ENCODE assay signal across 8 mouse cellular contexts in the genomic region with DNA sequence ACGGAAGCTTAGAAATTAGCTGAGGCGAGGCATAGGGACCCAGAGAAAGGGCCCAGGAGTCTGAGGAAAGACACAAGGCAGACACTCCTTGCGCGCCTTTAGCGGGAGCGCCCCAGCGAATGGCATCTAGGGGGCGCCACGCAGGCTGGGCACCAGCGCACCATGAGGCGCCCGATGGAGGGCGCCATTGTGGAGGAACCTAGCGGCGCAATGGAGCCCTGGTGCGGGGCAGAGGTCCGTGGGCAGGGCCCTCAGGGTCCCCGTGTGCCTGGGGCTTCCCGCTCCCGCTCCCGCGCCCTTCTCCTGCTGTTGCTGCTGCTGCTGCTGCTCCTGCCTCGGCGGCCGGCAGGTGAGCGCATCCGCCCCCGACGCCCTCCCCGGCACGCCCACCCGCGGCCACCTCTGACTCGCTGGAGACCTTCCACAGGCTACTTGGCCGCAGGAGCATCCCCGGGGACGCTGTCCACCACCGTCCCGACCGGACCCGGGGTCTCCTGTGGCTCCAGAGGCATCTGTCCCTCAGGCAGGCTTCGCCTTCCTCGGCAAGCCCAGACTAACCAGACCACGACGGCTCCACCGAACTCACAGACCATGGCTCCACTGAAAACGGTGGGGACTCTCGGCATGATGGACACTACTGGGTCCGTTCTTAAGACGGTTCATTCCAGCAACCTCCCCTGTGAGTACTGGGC. TPM values are rescaled to one million over a fixed set of nuclear protein-coding genes. Genes with fewer than 3 reads are reported as not detected.
DNase-seq lines count a peak whose midpoint lies in the region; ATAC-seq and TF ChIP-seq lines count a peak whose summit lies in the region.

A gene (plus strand): TSS at position 187 of the 692 bp plus-strand sequence.

- WGBS in forebrain, postnatal 0 days = 9% methylated on average over 49 of the region's 50 CpGs
- 9% methylated on average over 42 of the region's 50 CpGs for WGBS in liver, embryonic 14.5 days (ENCODE audit: insufficient replicate concordance)
- 12% methylated on average over 43 of the region's 50 CpGs for WGBS in stomach, postnatal 0 days

- peak; percentile 48 for DNase-seq in CD4-positive, CD25-positive, alpha-beta regulatory T cell, adult 2 months (ENCODE audit: low read depth, low spot score)
- DNase-seq in ES-CJ7 (ENCODE audit: low read depth, low spot score) = peak; percentile 73
- DNase-seq in forebrain, postnatal 0 days = no peak
- DNase-seq in liver, embryonic 14.5 days (ENCODE audit: low read depth in 3 of 3, low spot score in 3 of 3) = no peak
- DNase-seq in stomach, postnatal 0 days (ENCODE audit: low spot score) = peak; percentile 40
- DNase-seq in c-Kit-positive CD71-positive TER-119-positive erythroid progenitor cells, embryonic 14.5 days (ENCODE audit: low spot score) = no peak
- DNase-seq in left cerebral cortex, postnatal 25 days (ENCODE audit: low spot score in 2 of 2) = no peak

- H3K36me3 ChIP-seq in forebrain, postnatal 0 days (ENCODE audit: insufficient read depth) = no peaks in the 10 kb centered on the region
- H3K36me3 ChIP-seq in liver, embryonic 14.5 days (replicated peaks; ENCODE audit: control insufficient read depth, insufficient read depth, low read depth) = no peaks in the 10 kb centered on the region
- no peaks in the 10 kb centered on the region for H3K36me3 ChIP-seq in stomach, postnatal 0 days (ENCODE audit: control insufficient read depth, insufficient read depth, low read length)

- ATAC-seq in CD4-positive, CD25-positive, alpha-beta regulatory T cell, adult 4 months = no peak
- no peak for ATAC-seq in forebrain, postnatal 0 days
- ATAC-seq in liver, embryonic 14.5 days (ENCODE audit: insufficient read depth) = peak; percentile 17; the same call in 1 of the 2 replicates
- ATAC-seq in stomach, postnatal 0 days (ENCODE audit: low FRiP score, low TSS enrichment) = peak; percentile 38; the same call in 1 of the 2 replicates

- intact Hi-C loops in left cerebral cortex, postnatal 25 days (cut with DNase I) = no loop called here

- H3K27me3 ChIP-seq in forebrain, postnatal 0 days (ENCODE audit: insufficient read depth, low read length) = peaks cover 13% of the 10 kb centered on the region; the same call in 1 of the 2 replicates
- H3K27me3 ChIP-seq in liver, embryonic 14.5 days (ENCODE audit: control insufficient read depth, insufficient read depth, low read length) = no peaks in the 10 kb centered on the region
- H3K27me3 ChIP-seq in stomach, postnatal 0 days (ENCODE audit: control insufficient read depth, insufficient read depth, low read length) = no peaks in the 10 kb centered on the region

- no peak within 1 kb of the TSS for H3K9ac ChIP-seq in forebrain, postnatal 0 days
- H3K9ac ChIP-seq in liver, embryonic 14.5 days (replicated peaks) = peak within 1 kb of the TSS; percentile 58
- no peak within 1 kb of the TSS for H3K9ac ChIP-seq in stomach, postnatal 0 days (ENCODE audit: low read length)

- TF ChIP-seq CTCF in forebrain, postnatal 0 days (IDR thresholded peaks at IDR 0.05; ENCODE audit: low read depth) = peak; percentile 62
- peak; percentile 87 for TF ChIP-seq CTCF in liver, embryonic 14.5 days (IDR thresholded peaks at IDR 0.05; ENCODE audit: low read depth)
- TF ChIP-seq CTCF in stomach, postnatal 0 days (IDR thresholded peaks at IDR 0.05; ENCODE audit: low read depth) = peak; percentile 68

- TF ChIP-seq EP300 in liver, embryonic 14.5 days (IDR thresholded peaks at IDR 0.05; ENCODE audit: low read depth) = no peak
- TF ChIP-seq EP300 in stomach, postnatal 0 days (optimal IDR thresholded peaks at IDR 0.05) = no peak

- no peaks in the 10 kb centered on the region for H3K4me1 ChIP-seq in forebrain, postnatal 0 days (ENCODE audit: insufficient read depth)
- H3K4me1 ChIP-seq in liver, embryonic 14.5 days (replicated peaks; ENCODE audit: control insufficient read depth in 2 of 2, insufficient read depth in 2 of 2, low read length in 1 of 2) = peaks cover 7 to 28% of the 10 kb centered on the region in 2 experiments
- H3K4me1 ChIP-seq in stomach, postnatal 0 days (replicated peaks; ENCODE audit: control insufficient read depth, insufficient read depth) = no peaks in the 10 kb centered on the region

- peak within 1 kb of the TSS; percentile 37 for H3K4me2 ChIP-seq in forebrain, postnatal 0 days (ENCODE audit: low read depth)
- peak within 1 kb of the TSS; percentile 80 for H3K4me2 ChIP-seq in liver, embryonic 14.5 days (ENCODE audit: low read depth)
- H3K4me2 ChIP-seq in stomach, postnatal 0 days (replicated peaks; ENCODE audit: low read depth) = peak within 1 kb of the TSS; percentile 42

- H3K27ac ChIP-seq in forebrain, postnatal 0 days (ENCODE audit: low read depth, low read length) = no peak within 1 kb of the TSS
- H3K27ac ChIP-seq in liver, embryonic 14.5 days = peak within 1 kb of the TSS; percentile 77
- no peak within 1 kb of the TSS for H3K27ac ChIP-seq in stomach, postnatal 0 days (replicated peaks)

- H3K4me3 ChIP-seq in forebrain, postnatal 0 days (ENCODE audit: low read depth, low read length) = peak within 1 kb of the TSS; percentile 17; the same call in 1 of the 2 replicates
- peak within 1 kb of the TSS; percentile 51 to 58 for H3K4me3 ChIP-seq in liver, embryonic 14.5 days (ENCODE audit: insufficient read depth in 1 of 2, low read depth in 2 of 2, low read length in 2 of 2)
- peak within 1 kb of the TSS; percentile 12; the same call in 1 of the 2 replicates for H3K4me3 ChIP-seq in stomach, postnatal 0 days (ENCODE audit: low read depth, low read length)

- no peaks in the 10 kb centered on the region for H3K9me3 ChIP-seq in forebrain, postnatal 0 days (ENCODE audit: low read length)
- no peaks in the 10 kb centered on the region for H3K9me3 ChIP-seq in liver, embryonic 14.5 days (ENCODE audit: control insufficient read depth, low read length)
- no peaks in the 10 kb centered on the region for H3K9me3 ChIP-seq in stomach, postnatal 0 days (ENCODE audit: control insufficient read depth, low read length)

RNA-seq across cellular contexts. Expression of the gene that starts here (rescaled TPM):
- polyA plus RNA-seq in CD4-positive, CD25-positive, alpha-beta regulatory T cell, adult 4 months (2017; shearing (Covaris generic)) = not detected
- total RNA-seq in forebrain, postnatal 0 days (2014; rRNA removed) = 0.24 TPM in 1 of 2 replicates, not detected in the other
- 0.54 and 0.63 TPM in 2 replicates for polyA plus RNA-seq in forebrain, postnatal 0 days (2015; fragmentation: Nextera tagmentation; extraction: Ambion mirVana)
- polyA plus RNA-seq in liver, embryonic 14.5 days (2012; rRNA removed) = 7.4 and 7.9 TPM in 2 replicates
- 14.9 and 19.3 TPM in 2 replicates for polyA plus RNA-seq in liver, embryonic 14.5 days (2014; fragmentation: Nextera tagmentation; extraction: Ambion mirVana)
- 0.10 and 0.18 TPM in 2 replicates for polyA plus RNA-seq in stomach, postnatal 0 days (2015; fragmentation: Nextera tagmentation; extraction: Ambion mirVana)
- total RNA-seq in left cerebral cortex, postnatal 25 days (2021) = under 1 TPM in 1 of 2 experiments, not detected in 1; 0.71 TPM

Comparison
In these comparisons a context has a peak if more than half of its experiments do, and no peak if none do; other contexts are left out.
1. Peak in DNase-seq, ATAC-seq, H3K4me3 ChIP-seq and H3K4me2 ChIP-seq in stomach, postnatal 0 days; RNA of the gene not detected or under 1 TPM.
2. DNase-seq: peak in CD4-positive, CD25-positive, alpha-beta regulatory T cell, adult 2 months (single experiment) and ES-CJ7 (single experiment); none in forebrain, postnatal 0 days (single experiment), liver, embryonic 14.5 days (0 of 3), c-Kit-positive CD71-positive TER-119-positive erythroid progenitor cells, embryonic 14.5 days (single experiment) and left cerebral cortex, postnatal 25 days (0 of 2).
3. Peak in every context shown above with its lines, with median percentiles within 50 percentile points of each other: H3K4me2 ChIP-seq, H3K4me3 ChIP-seq and CTCF ChIP-seq.